Mouse (Mus musculus) erythroblast, embryonic 14.5 days (primary cell): Measurements from ENCODE around the gene Zfp810.
"Not testable (repeated sequence)": the region's sequence is repeated elsewhere in the genome, so short reads cannot be mapped to it uniquely, and the experiment has no call there.

ENCODE experiments used
- GATA1 ChIP-seq: IDR thresholded peaks from 2 replicates; pipeline ENCODE4 v1.6.1; 2012; ENCODE audit warnings: low read length, inconsistent platforms, mixed read lengths
- TAL1 ChIP-seq: IDR thresholded peaks from 3 replicates; pipeline ENCODE4 v1.6.1; 2012; ENCODE audit warnings: low read length, inconsistent platforms, mixed read lengths

DNA sequence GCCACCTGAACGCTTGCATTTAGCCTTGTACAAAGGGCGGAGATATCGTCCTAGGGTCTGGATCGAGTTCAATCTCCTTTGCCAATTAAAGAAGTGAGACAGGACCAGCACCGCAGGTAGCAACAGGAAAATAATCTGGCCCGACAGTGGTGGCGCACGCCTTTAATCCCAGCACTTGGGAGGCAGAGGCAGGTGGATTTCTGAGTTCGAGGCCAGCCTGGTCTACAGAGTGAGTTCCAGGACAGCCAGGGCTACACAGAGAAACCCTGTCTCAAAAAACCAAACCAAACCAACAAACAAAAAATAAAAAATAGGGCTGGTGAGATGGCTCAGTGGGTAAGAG, 443 bp upstream of the Zfp810 start:
- not testable (repeated sequence) for TF ChIP-seq TAL1, GATA1
